Mouse (Mus musculus) mouse trophoblast stem cell (cell line): ENCODE measurements around the gene Arl5b.

Experiments
- in situ Hi-C, 2 experiments: fragments of 300-500 bp; cut with MseI, MboI; formaldehyde crosslinking; loops; 2 replicates in 1 of 2; 3 replicates in 1 of 2; pipeline ENCODE4 v1.15.1; 2025

Gene Arl5b

GRCm38 (mm10) chr2:15049117-15049873 is at the start of gene Arl5b:
Gene Arl5b (plus strand): TSS chr2:15049395.
- in situ Hi-C loops = loop anchor here in 1 of 2 experiments (25.0 kb wide), 1 partner anchor 187 kb away; no protein-coding TSS in a partner anchor

GRCm38 (mm10) chr2:15007531-15007930 is 41.7 kb upstream of the Arl5b start:
- in situ Hi-C loops = no loop called here

DNA sequence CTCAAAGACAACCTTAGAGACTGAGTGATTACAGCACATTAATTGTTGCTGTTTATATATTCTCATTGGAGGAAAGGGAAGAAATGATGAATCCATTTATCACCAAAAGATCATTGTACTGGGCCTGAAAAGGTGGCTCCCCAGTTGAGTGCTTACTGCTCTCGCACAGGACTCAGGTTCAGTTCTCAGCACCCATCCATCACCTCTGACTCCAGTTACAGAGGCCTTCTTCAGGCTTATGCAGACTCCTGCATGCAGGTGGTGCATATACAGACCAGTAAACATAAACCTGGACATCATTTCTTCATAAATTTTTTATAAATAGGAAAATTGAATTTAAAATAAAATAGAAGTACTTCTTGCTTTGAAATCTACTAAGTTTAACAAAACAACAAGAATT is 41.1 kb upstream of the Arl5b start:
- in situ Hi-C loops = no loop called here

- in situ Hi-C loops = loop anchor here in 1 of 2 experiments (25.0 kb wide), 1 partner anchor 165 kb away; no protein-coding TSS in a partner anchor
These were observed 22.4 kb upstream of the Arl5b start for GRCm38 (mm10) chr2:15026817-15027216.

DNA sequence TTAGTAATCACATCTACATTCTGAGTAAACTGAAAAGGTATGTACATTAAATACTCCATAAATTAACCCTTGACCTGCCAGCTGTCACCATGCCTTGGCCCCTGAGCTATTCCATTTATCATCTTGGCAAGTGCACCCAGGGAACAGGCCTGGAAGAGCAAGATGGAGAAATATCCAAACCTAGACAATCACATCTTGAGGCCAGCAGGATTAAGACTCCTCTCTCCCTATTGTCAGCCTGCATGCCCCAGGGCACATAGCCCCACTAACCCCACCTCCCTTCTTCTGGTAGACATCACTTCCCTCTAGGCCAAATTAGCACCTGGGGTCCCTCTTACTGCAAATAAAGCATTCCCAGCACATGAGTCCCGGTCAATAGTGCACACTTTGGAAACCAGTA is 21.4 kb upstream of the Arl5b start:
- in situ Hi-C loops = loop anchor here in 1 of 2 experiments (25.0 kb wide), 1 partner anchor 166 kb away; no protein-coding TSS in a partner anchor

DNA sequence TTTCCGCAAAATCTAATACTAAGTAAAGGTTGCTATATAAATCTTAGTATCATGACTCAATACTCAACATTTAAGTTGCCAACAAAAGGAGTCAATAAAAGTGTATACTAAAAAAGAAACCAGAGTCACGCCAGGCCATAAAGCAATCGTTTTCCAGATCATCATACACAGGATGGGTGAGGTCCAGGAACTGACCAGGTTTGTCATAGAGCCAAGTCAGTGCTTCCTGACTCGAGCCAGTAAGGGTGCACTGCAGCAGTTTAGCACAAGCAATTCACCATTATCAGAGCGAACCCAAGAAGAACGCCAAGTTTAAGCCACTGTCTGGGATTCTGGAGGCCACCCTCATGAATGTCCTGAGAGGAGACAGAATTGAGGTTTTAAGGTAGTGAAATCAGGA is 10.5 kb upstream of the Arl5b start:
- in situ Hi-C loops = loop anchor here in 1 of 2 experiments (25.0 kb wide), 1 partner anchor 176 kb away; no protein-coding TSS in a partner anchor

DNA sequence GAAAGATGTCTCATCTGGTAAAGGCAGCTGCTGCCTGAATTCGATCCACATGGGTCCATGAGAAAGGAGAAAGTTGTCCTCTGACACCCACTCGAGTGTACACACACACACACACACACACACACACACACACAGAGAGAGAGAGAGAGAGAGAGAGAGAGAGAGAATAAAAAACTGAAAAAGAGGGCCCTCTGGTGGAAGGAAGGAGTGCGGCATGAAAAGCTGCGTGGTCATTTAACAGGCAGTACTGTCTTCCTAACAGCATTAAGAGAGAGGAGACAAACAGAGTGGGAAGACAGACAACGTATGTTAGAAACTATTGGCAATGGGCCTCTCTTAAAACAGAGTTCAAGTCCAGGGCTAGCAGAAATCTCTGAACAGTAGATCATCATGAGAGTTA is 8.9 kb upstream of the Arl5b start:
- in situ Hi-C loops = loop anchor here in 1 of 2 experiments (25.0 kb wide), 1 partner anchor 178 kb away; no protein-coding TSS in a partner anchor

GRCm38 (mm10) chr2:15054496-15054895 is 5.3 kb downstream of the Arl5b start:
- in situ Hi-C loops = no loop called here

DNA sequence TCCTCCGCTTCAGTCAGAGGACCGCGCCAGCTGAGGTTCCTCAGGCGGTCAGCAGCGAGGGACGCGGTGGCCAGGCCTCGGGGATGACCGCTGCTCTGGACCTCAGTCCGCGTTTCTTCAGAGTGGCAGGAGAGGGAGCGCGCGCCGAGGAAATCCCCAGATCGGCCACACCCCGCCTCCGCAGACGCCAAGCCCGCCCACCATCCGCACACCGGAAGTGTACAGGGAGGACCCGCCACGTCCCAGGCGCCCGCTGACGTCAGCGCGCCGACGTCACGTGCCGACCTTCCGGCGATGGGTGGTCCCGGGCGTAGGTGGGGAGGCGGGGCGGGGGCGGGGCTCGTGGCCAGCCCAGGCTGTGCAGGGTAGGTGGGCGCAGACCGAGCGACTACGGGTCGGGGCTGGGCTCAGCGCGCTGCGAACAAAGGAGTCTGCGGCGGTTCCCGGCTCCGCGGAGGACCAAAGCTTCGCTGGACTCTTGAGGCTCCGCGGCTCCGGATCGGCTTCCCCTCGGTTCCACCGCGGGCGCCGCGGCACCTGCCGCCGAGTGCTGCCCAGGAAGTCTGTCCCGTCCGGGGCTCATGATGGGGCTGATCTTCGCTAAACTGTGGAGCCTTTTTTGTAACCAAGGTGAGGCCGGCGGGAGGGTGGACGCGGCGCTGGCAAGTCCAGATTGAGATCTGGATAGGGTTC is 5.9 kb downstream of the Arl5b start, which contains the start of gene Nsun6:
Nsun6 (minus strand) TSS at position 125 of the 693 bp plus-strand sequence.
- in situ Hi-C loops = no loop called here

GRCm38 (mm10) chr2:15055741-15056151 is 6.6 kb downstream of the Arl5b start:
- in situ Hi-C loops = no loop called here

DNA sequence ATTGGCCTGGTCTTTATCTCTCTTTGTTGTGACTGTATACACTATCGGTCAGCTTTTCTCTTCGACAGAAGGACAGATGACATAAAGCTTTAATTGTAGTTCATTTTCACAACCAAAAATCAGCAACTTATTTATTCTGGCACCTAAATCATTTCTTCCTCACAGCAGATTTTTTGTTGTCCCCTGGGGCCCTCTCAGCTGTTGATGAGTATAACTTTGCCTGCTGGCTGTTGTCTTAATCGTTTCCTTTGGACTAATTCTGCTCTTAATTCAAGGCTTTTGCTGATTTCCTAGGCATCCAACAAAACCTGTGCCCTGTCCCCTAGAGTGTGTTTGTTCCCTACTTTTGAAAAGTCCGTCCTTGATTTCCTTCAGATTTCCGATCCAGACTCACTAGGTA is 9.0 kb downstream of the Arl5b start:
- in situ Hi-C loops = no loop called here

DNA sequence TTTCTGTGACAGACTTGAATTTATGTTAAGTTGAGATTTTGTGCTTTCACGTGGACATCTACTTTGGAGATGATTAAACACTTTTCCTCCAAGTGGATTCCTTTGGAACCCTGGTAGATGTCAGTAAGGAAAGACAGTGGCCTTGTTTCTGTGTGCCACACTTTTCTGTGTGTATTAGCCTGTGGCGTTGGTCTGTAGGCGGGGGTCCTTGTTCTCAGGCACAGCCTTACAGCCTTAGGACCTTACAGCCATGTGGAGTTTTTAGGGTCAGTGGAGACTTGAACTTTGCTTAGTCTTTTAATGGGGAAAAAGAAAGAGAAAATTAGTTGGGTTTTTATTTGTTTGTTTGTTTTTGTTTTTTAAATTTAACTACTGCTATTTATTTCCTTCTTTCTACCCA is 11.7 kb downstream of the Arl5b start:
- in situ Hi-C loops = no loop called here

- in situ Hi-C loops = no loop called here
These were observed 14.6 kb downstream of the Arl5b start for GRCm38 (mm10) chr2:15063815-15064214.

- in situ Hi-C loops = no loop called here
These were observed 15.4 kb downstream of the Arl5b start for GRCm38 (mm10) chr2:15064380-15065269.

DNA sequence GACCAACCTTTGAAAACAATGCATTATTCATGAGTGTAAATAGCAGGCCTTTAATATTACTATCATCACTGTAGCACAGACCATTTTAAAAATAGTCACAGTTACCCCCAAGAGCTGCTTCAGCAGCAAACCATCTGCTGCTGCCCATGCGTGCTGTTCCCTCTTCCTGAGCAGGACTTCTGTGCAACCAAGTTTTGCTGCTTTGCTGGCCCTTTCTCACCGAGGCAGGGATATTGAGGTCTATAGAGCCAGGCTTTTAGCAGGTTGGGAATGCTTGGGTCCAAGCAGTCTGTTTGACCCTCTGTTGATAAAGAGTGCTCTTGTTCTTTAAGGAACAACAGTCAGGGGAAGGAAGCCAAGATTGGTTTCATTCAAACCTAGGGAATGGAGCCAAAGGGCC is 16.3 kb downstream of the Arl5b start:
- in situ Hi-C loops = no loop called here

DNA sequence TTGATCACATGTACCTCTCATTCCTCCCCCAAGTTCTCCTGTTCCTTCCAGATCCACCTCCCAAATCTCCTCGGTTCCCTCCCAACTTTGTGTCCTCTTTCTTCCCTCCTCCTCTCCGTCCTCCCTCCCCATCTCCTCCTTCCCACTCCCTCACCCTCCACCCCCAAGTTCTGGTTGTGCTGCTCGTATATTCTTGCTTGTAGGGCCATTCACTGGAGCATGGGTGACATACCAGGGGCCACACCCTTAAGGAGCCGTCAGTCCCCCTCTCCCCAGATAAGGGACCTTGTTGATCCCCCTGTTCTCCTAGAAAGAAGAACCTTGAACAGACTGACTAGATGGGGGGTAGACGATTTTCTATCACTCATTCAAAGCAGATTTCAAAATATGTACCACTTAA is 17.9 kb downstream of the Arl5b start:
- in situ Hi-C loops = no loop called here

DNA sequence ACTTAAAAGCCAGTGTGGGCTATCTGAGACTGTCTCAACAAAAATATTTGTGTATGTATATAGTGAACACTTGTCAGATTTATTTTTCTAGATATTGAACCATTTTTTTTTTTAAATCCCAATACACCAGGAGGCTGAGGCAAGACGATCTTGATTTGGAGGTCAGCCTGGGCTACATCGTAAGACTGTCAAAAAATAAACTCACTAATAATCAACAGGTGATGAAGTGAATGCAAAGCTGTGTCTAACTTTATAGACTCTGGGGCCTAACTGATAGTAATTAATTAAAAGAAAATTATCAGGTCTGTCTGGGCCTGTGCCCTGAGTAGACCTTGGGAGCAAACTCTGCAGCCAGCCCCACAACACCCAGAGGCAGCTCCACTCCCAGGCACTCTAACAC is 34.5 kb downstream of the Arl5b start:
- in situ Hi-C loops = no loop called here

GRCm38 (mm10) chr2:15087308-15087707 is 38.1 kb downstream of the Arl5b start:
- in situ Hi-C loops = no loop called here

DNA sequence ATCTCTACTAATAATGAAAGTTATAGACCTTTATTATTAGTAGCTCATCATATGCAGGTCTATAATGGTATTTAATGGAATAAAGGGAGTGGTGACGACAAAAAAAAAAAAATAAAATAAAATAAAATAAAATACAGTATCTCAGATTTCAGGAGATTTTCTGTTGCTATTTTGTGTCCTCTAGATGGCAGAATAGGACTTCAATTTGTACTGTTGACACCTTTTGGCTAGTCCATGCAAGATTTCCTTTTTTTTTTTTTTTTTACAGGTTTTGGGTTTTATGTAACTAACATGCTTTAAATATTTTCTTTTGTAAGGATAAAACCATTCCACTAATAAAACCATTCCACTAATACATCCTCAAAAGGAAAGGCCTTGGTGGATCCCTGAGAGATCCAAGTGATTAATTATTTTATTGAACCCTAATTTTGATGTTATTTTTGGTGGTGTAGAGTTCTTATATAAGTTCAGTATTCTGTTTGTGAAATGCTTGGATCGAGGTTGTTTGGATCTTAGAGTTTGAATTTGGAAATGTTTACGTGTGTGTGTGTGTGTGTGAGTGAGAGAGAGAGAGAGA is 47.4 kb downstream of the Arl5b start:
- in situ Hi-C loops = no loop called here

- in situ Hi-C loops = no loop called here
These were observed 55.2 kb downstream of the Arl5b start for GRCm38 (mm10) chr2:15104386-15104785.

- in situ Hi-C loops = no loop called here
These were observed 62.1 kb downstream of the Arl5b start for GRCm38 (mm10) chr2:15111290-15111689.
